Mouse (Mus musculus) kidney, adult 11 months (tissue): Measurements from ENCODE around the gene Cbx4.
"Not testable (repeated sequence)": the region's sequence is repeated elsewhere in the genome, so short reads cannot be mapped to it uniquely, and the experiment has no call there.

Experiments used
- DNase-seq: peaks from one replicate; pipeline ENCODE4 v3.0.0; 2022

Gene Cbx4

DNA sequence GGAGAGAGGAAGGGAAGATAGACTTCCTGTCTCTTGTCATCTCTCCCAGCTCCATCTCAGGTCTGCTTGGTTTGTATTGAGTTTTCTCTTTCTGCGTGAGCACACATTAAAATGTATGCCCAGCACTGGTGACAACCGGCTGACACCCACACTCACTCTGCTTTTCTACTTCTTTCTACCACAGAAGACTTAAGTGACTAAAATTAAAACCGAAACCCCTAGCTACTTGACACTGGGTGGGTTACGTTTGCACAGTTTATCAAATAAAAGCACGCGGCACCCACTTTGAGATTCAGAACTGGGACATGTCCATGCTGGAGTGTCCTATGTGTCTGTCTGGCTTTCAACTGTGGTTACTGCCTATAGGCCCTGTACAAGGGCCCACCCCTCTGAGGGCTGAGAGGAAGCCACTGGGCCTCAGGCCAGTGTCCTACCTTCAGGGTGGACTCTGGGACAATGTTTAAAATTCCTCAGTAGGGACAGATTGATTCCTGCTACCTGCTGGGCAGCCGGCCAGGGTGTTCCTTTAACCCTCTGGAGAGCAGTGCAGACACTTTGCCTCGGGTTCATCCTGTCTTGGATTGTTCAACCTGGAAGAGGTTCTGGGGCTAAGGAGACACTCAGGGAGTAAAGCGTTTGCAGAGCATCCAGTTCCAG is 23.5 kb upstream of the Cbx4 start:
- peak; percentile 64 for DNase-seq

DNA sequence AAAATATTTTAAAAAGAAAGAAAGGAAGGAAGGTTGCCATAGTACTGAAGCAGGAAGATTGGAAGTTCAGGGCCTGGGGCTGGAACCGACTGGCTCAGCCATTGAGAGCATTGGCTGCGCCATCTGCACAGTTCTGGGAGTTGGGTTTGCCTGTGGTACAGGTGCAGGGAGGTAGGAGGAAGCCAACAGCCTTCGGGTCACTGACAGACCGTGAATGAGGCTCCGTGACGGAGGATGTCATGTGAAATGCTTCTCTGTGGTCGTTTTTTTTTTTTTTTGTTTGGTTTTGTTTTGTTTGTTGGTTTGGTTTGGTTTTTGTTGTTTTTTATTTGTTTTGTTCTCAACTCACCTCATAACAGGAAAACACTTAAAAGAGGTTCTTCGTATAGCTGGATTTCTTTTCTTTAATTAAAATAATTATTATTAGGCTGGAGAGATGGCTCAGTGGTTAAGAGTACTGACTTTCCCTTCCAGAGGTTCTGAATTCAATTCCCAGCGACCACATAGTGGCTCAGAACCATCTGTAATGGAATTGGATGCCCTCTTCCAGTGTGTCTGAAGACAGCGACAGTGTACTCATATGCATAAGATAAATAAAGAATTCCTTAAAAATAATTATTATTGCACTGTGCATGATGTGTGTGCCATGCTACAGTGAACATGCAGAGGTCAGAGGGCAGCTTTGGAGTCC is 22.7 kb upstream of the Cbx4 start:
- no peak for DNase-seq

DNA sequence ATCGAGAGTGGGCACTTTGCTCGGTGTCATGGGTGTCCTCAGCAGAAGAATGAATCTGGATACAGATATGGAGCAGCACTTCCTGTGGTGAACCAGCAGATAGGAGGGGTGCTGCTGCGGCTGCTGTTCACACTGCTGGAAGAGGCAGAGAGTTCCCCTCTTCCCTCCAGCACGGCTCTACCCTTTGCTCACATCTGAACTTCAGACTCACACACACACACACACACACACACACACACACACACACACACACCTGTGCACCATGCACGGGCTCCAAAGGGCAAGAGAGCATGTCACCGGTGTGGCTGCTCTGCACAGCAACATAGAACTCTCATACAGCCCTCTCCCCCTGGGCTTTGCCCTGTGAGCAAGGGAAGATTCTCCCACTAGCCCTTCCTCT is 20.3 kb upstream of the Cbx4 start:
- peak; percentile 42 for DNase-seq

DNA sequence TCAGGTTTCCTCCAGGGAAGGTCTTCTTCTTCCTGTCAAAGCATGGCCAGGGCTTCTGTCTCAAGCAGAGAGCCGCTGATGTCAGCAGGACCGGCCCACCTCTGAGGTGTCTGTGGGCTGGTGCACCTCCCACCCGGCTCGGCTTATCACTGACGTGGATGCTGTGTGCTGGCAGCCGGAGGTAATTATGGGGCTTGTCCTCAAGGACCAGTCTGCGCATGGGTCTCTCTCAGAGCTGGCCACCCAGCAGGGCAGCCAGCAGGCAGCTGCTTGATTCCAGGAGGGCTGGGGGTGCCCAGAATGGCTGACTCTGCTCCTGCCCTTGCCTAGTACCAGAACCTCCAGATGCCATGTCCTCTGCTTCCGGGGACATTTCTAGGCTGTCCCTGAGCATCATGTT is 19.7 kb upstream of the Cbx4 start:
- no peak for DNase-seq

DNA sequence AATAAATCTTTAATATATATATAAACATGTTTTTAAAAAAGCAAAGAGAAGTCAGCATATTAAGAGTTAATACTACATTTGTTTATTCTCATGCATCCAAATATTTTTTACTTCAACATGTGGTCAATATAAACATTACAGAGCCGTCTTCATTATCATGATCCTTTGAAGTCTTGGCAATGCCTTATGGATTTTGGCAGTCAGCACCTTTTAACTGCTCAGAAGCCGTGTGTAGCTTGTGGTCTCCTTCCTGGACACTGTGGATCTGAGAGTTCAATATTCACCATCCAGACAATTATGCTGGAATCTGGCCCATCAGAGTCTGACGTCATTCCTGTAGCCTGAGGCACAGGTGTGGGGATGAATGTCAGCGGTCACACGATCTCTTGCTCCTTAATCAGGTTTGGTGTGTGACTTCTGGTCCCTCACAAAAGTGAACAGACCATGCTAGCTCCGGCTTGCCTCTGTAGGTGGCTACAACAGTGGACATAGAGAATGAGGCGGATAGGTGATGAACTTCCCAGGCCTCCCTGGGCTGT is 19.1 kb upstream of the Cbx4 start:
- no peak for DNase-seq

DNA sequence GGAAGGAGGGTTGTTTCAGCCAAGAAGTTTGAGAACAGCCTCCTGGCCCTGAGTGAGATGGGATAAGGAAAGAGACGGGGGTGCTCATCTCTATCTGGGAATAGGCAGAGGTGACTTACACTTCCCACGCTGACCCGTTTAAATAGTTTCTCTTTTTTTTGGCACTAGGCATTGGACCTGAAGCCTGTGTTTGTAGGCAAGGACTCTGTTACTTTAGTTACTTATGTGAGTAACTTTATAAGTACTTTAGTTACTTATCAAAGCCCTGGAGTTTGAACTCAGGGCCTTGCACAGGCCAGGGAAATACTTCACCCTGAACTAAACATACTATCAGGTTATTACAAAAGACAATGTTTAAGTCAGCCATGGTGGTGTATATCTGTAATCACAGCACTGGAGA is 18.0 kb upstream of the Cbx4 start:
- DNase-seq: no peak

DNA sequence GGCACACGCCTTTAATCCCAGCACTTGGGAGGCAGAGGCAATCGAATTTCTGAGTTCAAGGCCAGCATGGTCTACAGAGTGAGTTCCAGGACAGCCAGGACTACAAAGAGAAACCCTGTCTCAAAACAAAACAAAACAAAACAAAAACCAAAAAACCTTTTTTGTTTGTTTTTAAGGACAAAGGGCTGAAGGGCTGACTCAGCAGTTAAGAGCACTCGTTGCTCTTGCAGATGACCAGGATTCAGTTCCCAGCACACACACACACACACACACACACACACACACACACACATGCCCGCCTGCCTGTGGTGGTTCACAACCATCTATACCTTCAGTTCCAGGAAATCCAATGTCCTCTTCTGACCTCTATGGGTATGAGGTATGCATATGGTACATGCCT is 14.3 kb upstream of the Cbx4 start:
- DNase-seq: not testable (repeated sequence)

DNA sequence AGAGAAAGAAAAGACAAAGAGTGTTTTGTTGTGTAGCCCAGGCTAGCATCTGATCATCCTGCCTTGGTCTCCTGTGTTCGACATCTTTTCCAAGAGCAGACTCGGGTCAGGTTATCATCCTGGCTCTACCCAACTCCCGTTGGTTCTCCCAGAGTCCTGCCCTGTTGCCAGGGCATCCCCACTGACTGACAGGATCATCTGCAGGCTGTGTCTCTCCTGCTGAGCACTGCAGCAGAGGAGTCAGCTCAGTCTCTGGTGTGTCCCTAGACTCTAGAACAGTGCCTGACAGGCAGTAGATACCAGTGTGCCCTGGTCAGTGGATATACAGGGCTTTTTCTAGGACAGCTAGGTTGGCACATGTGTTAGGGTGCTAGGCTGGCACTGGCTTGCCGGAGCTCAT is 12.2 kb upstream of the Cbx4 start:
- no peak for DNase-seq

DNA sequence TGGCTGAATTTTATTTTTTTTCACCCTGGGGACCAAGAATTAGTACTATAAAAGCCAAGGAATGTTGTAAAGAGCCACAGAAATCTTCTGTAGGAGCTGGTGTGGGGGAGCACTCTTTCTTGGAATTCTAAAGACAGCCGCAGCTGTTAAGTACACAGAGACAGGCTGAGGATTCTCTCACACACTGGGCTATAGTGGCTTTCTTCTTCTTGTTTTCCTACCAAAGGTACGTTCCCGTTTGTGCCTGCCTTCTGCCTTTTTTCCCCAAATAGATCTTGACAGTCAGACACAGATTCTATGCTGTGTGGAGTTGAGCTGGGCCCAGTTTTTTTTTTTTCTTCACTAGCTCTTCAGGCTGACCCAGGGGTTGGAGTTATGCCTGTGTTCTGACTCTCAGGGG is 9.4 kb upstream of the Cbx4 start:
- DNase-seq: no peak

DNA sequence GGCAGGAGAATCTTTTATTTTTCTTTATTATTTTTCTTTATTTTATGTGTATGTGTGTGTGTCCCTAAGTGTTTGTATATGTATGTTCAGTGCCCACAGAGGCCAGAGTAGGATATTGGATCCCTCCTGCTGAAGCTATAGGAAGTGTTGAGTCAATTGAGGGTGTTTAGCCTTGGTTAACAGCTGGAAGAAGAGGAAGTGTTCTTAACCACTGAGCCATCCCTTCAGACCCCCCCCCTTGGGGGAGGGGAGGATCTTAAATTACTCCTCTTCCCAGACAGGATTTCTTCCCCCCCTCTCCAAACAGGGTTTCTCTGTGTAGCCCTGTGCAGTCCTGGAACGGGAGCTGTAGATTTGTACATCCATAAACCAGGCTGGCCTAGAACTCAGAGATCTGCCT is 7.3 kb upstream of the Cbx4 start:
- DNase-seq: no peak

DNA sequence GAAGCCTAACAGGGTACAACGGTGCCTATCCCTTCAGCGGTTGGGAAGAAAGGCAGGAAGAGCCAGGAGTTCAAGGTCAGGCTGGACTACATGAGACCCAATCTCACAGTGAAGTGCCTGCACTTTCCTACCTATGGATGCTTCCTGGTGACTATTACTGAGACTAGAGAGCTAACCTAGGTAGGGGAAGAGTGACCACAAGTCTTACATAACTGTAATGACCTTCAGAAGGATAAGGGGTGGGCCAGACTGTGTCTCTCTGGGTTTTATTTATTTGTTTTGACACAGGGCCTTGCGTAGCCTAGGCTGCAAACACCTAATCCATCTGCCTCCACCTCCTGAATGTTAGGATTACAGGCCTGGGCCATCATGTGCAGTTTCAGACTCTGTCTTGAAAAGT is 6.3 kb upstream of the Cbx4 start:
- DNase-seq: no peak

DNA sequence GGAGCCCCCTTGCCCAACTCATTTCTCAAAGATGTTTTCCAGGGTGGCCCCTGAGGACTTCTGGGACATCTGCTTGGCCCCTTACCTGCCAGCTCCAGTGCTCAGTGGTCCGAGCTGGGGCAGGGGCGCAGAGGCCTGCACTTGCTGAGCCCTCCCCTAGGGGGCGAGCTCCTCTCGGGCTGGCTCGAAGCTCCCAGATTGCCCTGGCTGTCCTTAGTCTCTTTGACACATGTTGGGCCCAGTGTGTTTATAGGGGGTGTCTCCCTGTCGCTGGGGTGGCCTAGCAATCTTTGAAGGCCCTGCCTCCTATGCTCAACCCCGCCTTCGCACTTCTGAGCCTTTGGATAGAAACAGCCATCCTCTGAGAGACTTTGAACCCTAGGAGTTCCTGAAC is 5.6 kb upstream of the Cbx4 start:
- DNase-seq: peak; percentile 84

DNA sequence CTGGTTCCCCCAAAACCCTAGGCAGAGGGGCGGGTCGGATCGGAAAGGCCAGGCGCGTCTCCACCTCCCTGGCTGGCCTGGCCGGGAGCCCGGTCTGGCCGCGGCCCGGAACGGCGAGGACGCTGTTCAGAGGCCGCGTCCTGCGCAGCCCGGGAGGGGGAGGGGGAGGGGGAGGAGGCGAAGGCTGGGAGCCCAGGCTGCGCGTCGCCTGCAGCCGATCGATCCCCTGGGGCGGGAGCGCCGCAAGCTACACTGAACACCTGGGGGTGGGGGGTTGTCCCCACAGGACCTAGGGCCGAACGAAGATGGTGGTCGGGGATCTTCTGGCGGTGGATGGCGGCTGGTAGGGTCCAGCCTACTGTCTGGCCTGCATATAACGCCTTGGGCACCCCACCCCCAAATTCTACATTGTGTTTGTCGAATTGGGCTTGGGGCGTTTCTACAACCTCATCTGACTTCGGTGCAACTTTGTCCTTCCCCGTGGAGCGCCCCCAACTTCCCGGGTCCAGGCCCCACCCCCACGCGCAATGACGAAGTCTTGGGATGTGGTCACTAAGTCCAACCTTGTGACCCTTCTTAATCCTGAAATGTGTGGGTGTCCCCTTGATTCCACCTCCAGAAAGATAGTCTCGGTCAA is 5.1 kb upstream of the Cbx4 start:
- DNase-seq: peak; percentile 64

DNA sequence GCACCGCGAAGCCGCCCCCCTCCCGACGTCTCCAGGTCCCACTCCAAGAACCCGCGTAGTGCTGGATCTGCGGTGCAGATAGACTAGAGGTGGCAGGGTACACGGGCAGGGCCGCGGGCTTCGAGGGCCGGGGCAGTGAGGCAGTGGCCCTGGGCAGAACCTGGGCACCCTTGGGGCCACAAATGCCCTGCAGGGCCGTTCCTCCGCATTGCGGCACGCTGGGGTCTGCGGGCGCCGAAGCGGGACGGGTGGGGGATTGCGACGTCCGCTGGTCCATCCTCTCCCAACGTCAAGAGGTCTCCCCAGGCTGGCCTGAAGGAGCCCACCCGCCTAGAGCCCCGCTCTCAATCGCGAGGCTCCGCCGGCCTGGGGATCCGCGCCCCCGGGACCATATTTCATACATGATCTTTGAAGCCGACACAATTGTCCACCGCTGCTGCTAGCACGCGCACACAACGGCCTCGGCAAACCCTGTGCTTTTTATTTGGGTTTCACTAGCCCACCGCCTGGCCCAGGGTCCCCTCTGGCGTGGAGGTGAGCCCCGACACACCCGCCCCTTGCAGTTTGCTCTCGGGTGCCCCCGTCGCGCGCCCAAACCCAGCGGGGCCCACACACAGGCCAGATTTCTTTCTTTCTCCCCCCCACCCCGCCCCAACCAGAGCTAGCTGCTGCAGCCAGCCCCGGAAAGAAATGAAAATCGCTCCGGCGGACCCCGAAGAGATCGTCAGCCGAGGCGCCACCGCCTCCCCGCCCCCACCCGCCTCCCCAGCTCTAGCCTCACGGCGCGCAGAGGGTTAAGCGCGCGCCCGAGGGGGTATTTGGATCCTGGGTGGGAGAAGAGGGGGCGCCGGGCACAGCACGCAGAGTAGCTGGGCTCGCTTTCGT is 4.3 kb upstream of the Cbx4 start:
- DNase-seq: peak; percentile 19

DNA sequence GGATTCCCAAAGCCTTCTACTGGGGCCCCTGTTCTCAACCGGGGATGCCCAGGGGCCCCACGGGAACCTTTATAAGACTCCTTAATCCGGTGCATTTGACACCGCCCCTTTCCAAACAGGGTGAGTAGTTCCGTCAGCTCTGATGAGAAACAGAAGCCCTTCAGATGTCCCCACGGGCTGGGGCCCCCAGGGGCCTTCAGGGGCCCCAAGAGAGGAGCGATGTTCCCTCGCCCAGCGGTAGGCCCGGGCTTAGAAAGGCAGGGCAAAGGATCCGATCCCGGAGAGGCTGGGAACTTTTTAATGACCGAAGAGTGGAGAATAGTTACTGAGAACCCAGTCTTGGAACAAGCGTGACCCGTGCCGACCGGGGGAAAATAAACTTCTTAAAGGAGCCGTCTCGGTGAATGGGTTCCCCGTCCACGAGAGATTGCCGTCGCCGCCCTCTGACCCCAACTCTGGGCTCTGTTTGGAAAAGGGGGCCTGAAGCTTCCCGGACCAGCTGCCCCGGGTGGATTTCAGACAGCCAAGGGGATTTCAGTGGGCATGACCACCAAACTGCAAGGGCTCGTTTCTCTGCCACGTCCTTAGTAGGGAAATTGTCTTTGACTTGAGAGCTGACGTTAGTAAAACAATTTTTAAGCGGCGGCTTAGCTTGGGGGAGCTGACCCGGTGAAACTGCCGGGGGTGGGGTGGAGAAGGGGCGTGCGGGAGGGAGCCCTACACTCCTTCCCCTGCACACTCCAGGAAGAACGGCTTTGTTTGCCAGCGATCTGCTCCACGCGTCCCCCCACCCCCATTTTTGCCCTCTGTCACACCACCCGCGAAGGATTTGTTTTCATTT is 3.4 kb upstream of the Cbx4 start:
- peak; percentile 40 for DNase-seq

DNA sequence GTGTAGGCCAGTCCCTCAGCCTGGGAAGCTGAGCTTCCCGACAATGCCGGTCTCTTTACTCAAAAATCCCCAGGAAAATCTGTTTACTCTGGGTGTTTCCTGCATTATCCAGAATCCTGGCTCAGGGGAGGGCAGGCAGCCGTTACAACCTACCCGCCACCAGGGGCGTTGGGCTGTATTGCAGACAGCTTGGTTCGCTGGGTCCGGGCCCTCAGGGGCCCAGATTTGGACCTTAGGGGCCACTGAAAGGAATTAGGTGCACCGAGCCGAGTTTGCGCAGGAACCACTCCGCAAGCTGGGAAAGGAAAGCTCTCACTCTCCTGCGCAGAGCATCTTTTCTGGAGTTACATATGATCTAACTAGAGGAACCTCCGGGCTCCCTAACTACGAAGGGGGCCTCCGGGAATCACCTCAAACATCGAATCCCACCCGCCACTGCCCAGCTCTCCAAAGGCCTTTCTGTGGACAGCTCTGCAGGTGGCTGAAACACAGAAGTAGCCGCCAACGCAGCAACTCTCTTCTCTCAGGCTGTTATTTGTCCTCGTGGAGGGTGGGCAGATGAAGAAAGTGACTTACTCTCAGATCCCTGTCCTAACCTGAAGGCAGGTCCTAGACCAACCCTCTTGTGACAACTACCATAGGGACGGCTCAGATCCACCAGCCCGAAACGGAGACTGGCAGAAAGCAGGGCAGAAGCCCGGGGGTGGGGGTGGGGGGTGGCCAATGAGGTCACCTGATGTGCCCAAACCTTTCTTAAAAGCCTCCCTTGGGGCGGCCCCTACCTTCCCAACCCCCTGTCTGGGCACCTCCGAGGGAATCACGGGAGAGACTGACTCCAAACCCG is 2.6 kb upstream of the Cbx4 start:
- DNase-seq: peak; percentile 31

DNA sequence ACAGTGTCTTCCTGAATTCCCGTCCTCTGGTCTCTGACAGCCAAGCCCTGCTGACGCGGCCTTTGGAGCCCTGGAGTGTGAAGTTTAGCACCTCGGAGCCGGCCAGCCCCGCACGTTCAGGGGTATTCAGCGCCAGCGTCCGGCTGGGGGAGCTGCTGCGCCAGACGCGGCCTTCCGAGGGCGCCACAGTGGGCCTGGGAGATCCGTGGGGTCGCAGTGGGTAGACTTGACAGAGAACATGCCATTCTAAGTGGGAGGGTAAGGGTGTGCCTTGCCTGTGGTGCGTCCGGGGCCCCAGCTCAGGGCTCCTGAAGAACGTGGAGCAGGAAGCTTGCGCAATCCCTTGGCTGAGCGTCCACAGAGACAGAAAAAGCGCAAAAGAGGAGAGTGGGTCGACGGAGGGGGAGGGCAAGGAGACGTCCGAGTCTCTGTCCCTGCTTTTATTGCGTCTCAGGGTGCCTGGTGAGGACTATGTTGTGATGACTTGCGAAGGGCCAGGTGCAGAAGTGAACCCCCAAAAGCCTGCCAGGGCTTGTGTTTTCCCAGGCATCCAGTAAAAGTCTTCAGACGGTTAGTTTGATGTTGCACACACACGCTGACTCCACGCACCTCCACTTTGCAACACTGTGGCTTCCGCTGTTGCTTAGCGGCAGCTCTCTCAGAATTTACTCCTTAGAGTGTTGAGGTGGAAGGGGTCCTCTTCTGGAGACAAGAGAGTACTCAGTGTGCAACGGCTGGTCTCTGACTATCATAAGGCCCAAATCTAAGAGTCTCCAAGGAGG is 1.5 kb upstream of the Cbx4 start:
- DNase-seq: peak; percentile 52

DNA sequence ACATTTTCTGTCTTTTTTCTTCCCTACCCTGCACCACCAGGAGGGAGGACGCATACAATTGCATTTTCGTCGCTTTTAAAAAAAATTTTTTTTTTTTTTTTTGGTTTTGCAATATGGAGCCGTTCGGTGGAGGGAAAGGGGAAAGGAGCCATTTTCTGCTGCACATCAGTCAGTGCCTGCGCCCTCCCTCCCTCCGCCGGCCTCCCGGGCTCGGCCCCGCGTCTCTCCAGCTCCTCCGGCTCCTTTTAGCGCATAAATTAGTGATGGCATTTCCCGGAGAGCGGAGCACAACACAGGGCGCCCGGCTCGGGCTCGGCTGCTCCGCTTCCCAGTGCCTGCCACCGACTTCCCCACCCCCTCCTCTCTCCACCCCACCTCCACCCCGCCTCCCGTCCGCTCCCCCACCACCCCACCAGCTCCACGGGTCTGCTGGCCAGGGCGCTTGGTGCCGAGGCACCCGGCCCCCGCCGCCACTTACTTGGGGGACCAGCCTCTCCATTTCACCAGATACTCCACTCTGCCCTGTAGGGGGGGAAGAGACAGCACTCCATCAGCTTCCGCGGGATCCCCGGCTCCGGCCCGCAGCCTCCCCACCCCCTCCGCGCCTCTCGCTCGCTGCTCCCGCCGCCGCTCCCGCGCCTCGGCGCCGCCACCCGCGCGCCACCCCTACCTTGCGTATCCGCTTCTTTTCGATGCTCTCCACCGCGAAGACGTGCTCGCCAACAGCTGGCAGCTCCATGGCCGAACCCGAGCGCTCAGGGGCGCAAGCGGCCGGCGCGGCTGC is 550 bp downstream of the Cbx4 start:
- DNase-seq: peak; percentile 80

DNA sequence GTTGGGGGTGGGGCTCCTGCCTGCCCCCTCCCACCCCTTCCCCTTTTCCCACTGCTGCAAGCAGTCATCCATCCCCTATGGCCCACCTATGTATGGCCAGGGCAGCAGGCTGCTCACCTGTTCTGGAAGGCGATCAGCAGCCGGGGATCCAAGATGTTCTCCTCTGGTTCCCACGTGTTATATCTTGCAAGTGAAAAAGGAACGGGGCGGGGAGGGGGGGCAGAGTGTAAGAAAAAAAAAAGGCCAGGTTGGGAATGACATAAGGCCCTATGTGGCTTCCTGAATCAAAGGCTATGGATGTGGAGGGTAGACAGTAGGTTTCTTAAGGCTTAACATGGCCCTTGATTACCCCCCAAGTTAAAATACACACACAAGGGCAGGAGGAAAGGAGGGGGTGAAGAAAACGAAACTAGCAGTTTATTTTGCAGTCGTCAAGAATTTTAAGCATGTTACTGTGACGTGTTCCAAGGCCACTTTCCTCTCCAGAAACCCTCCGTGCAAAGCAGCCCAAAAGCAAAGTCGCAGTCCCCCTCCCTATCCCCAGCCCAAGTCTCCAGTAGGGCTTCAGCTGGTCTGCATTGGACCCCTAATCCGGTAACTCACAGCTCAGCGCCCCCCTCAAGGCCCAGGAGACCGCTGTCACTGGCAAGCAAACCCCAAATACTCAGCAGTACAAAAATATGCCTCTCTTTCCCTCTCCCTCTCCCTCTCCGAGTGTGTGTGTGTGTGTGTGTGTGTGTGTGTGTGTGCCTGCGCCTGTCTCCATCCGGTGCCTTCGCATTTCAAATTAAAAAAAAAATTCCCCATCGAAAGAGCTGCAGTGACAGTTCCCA is 1.4 kb downstream of the Cbx4 start:
- DNase-seq: peak; percentile 42
